Mouse (Mus musculus) bone marrow macrophage, adult 2 months (primary cell): Measurements from ENCODE around the gene Mthfd2.

Source experiments
- CTCF ChIP-seq: IDR thresholded peaks from 2 replicates; pipeline ENCODE4 v1.5.1; 2012; ENCODE audit warnings: low read depth, mild to moderate bottlenecking, low read length, moderate library complexity
- POLR2A ChIP-seq: IDR thresholded peaks from 2 replicates; pipeline ENCODE4 v1.6.1; 2012; ENCODE audit warnings: mild to moderate bottlenecking, low read depth, low read length, borderline replicate concordance

DNA sequence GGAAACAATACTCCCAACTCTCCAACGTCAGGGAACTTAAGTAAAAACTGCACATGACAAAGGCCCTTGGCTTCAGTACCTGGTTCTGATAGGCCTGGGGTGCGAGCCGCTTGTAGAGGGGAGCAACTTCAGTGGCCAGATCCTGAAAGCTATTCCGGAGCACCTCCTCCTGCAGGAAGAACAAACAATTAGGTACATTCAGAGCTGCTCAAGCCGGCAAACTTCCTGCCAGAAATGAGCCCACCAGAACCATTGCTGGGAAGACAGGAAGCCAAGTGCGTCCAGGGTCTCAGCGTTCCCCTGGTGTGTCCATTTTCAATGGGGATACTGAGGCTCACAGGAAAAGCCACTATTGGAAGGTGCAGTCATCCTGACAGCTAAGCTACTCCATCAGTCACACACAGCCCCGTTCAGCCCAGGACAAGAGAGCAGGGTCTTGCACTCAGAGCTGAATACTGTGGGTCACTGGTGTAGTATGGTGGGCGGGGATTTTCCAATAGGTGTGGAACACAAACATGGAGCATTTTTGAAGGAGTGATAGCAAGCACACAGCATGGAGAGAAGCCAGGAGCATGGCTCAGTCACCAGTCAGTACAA is 48.1 kb upstream of the Mthfd2 start:
- no peak for TF ChIP-seq CTCF
- no peak for TF ChIP-seq POLR2A
